In genomic region chrX:52164738-52165554, GRCm38 (mm10) we compare ENCODE assay signal across 8 mouse cellular contexts. TPM values are rescaled to one million over a fixed set of nuclear protein-coding genes. Genes with fewer than 3 reads are reported as not detected.
A peak's percentile ranks its signal among the peaks of the same experiment; 100 is the strongest.
DNase-seq lines count a peak whose midpoint lies in the region; ATAC-seq lines count a peak whose summit lies in the region.

Gpc4 (minus strand) TSS chrX:52165252.

- no peak for DNase-seq in cerebellum, adult 9-10 months
- peak; percentile 83 for DNase-seq in embryo, embryonic 11 days
- peak; percentile 63 to 78 for DNase-seq in gastrocnemius, postnatal 4 days (ENCODE audit: low spot score in 2 of 2)
- DNase-seq in intestine, embryonic 14.5 days (ENCODE audit: low spot score) = peak; percentile 82
- DNase-seq in left cerebral cortex, postnatal 36 days (ENCODE audit: low spot score in 2 of 2) = peak; percentile 47 to 48
- DNase-seq in skeletal muscle tissue, adult 2 months (ENCODE audit: low read depth, low spot score) = peak; percentile 41

- H3K27ac ChIP-seq in intestine, embryonic 14.5 days (ENCODE audit: low read depth) = no peak within 1 kb of the TSS; the same call in 1 of the 2 replicates

- no peaks in the 10 kb centered on the region for H3K9me3 ChIP-seq in intestine, embryonic 14.5 days (ENCODE audit: control insufficient read depth, low read length)

- H3K4me1 ChIP-seq in intestine, embryonic 14.5 days (replicated peaks; ENCODE audit: control insufficient read depth, insufficient read depth, low read length) = no peaks in the 10 kb centered on the region

- intact Hi-C loops in left cerebral cortex, postnatal 36 days (cut with DNase I) = no loop called here

- H3K27me3 ChIP-seq in intestine, embryonic 14.5 days (replicated peaks; ENCODE audit: control insufficient read depth, insufficient read depth, low read length) = peaks cover 19% of the 10 kb centered on the region; the same call in 1 of the 2 replicates

- ATAC-seq in cerebellum, adult (ENCODE audit: insufficient number of reproducible peaks, low FRiP score, low TSS enrichment) = peak; percentile 64; the same call in 1 of the 2 replicates
- ATAC-seq in intestine, embryonic 14.5 days (replicated peaks; ENCODE audit: low FRiP score, low TSS enrichment, low read depth) = peak; percentile 93
- ATAC-seq in megakaryocyte-erythroid progenitor cell, adult 5-6 weeks (replicated peaks; ENCODE audit: low FRiP score, low TSS enrichment, poor library complexity, severe bottlenecking) = peak; percentile 81

- 22% methylated on average over 63 of the region's 76 CpGs for WGBS in intestine, embryonic 14.5 days

- H3K36me3 ChIP-seq in intestine, embryonic 14.5 days (ENCODE audit: control insufficient read depth, insufficient read depth, low read length) = no peaks in the 10 kb centered on the region

- peak within 1 kb of the TSS; percentile 55 for H3K9ac ChIP-seq in intestine, embryonic 14.5 days (ENCODE audit: low read length)

- H3K4me3 ChIP-seq in intestine, embryonic 14.5 days (ENCODE audit: low read depth, low read length) = peak within 1 kb of the TSS; percentile 47

- H3K4me2 ChIP-seq in intestine, embryonic 14.5 days (ENCODE audit: low read length) = peak within 1 kb of the TSS; percentile 65

RNA-seq across cellular contexts. Expression of gene Gpc4, which starts in this region (rescaled TPM):
- 100 to 1,000 TPM; 215 to 219 TPM for total RNA-seq in gastrocnemius, postnatal 4 days (2021)
- polyA plus RNA-seq in intestine, embryonic 14.5 days (2014; fragmentation: Nextera tagmentation; extraction: Ambion mirVana) = 21.8 TPM in 2 replicates
- 10 to 100 TPM; 20.8 to 23.0 TPM for total RNA-seq in left cerebral cortex, postnatal 36 days (2021)
- 16.1 and 20.4 TPM in 2 replicates for total RNA-seq in megakaryocyte-erythroid progenitor cell, adult 5-6 weeks (2014; fragmentation: Nextera tagmentation)
- 3.5 and 5.6 TPM in 2 replicates for total RNA-seq in megakaryocyte-erythroid progenitor cell, adult 5-6 weeks (2017)

Comparison
In these comparisons a context has a peak if more than half of its experiments do, and no peak if none do; other contexts are left out.
1. RNA of gene Gpc4 (total RNA-seq): 215 to 219 TPM in gastrocnemius, postnatal 4 days; 20.8 to 23.0 TPM in left cerebral cortex, postnatal 36 days and 3.5 to 20.4 TPM in megakaryocyte-erythroid progenitor cell, adult 5-6 weeks; every median in the first group is over 4 times any median in the second.
2. Peak in every context shown above with its lines, with median percentiles within 50 percentile points of each other: ATAC-seq.